Mouse (Mus musculus) limb, embryonic 14.5 days (tissue): ENCODE measurements at regions not wholly inside any gene's neighbourhood (a gene's known extent, or its start where the extent isn't known, plus 50 kb on each side); places are given as distances from the start of the nearest gene placed in this dataset.

Experiments used
- ATAC-seq: fragments of 200-750 bp; cut with Nextera tagmentation; 2 replicates; pipeline ENCODE4 v1.8.0; 2017; ENCODE audit warnings: low read depth, moderate number of reproducible peaks, moderate TSS enrichment; ENCODE audit not compliant: low FRiP score
- DNase-seq: peaks from one replicate; pipeline ENCODE4 v3.0.0-alpha.2; 2015; ENCODE audit warnings: low spot score
- H3K27ac ChIP-seq: fragments of 300-500 bp; sonication (generic); replicated peaks from 2 replicates; pipeline ENCODE4 v1.5.1; 2014; ENCODE audit warnings: low read depth, mild to moderate bottlenecking, low read length, moderate library complexity, mixed read lengths
- H3K27me3 ChIP-seq: fragments of 300-500 bp; sonication (generic); 2 replicates; pipeline ENCODE4 v1.6.1; 2014; ENCODE audit warnings: low read length, mixed read lengths; ENCODE audit not compliant: control insufficient read depth, insufficient read depth
- H3K36me3 ChIP-seq: fragments of 300-500 bp; sonication (generic); 2 replicates; pipeline ENCODE4 v1.6.1; 2014; ENCODE audit warnings: mild to moderate bottlenecking, low read length, moderate library complexity, mixed read lengths; ENCODE audit not compliant: control insufficient read depth, insufficient read depth
- H3K4me1 ChIP-seq: fragments of 300-500 bp; sonication (generic); 2 replicates; pipeline ENCODE4 v1.6.1; 2014; ENCODE audit warnings: antibody characterized with exemption, low read length, mixed read lengths; ENCODE audit not compliant: control insufficient read depth, insufficient read depth
- H3K4me2 ChIP-seq: fragments of 300-500 bp; sonication (generic); replicated peaks from 2 replicates; pipeline ENCODE4 v1.6.1; 2014; ENCODE audit warnings: low read depth, mild to moderate bottlenecking, low read length, moderate library complexity; ENCODE audit not compliant: severe bottlenecking
- H3K4me3 ChIP-seq: fragments of 300-500 bp; sonication (generic); replicated peaks from 2 replicates; pipeline ENCODE4 v1.5.1; 2014; ENCODE audit warnings: low read length
- H3K9ac ChIP-seq: fragments of 300-500 bp; sonication (generic); 2 replicates; pipeline ENCODE4 v1.6.1; 2014; ENCODE audit warnings: mild to moderate bottlenecking, low read depth, low read length, moderate library complexity; ENCODE audit not compliant: severe bottlenecking
- H3K9me3 ChIP-seq: fragments of 300-500 bp; sonication (generic); 2 replicates; pipeline ENCODE4 v1.6.1; 2016; ENCODE audit warnings: low read length; ENCODE audit not compliant: control insufficient read depth
- POLR2A ChIP-seq: fragments of 200-500 bp; IDR thresholded peaks from 2 replicates; pipeline ENCODE4 v1.8.0; 2012; ENCODE audit warnings: inconsistent platforms, mild to moderate bottlenecking, moderate library complexity, borderline replicate concordance; ENCODE audit not compliant: insufficient read depth, insufficient read length; ENCODE audit errors: extremely low read depth
- WGBS: fragments of 180-500 bp; shearing (Covaris S2); extraction: QIAGEN DNeasy Blood & Tissue Kit; methylation state at CpG from one replicate; pipeline ENCODE4 v1.1.7; 2014; 5-methylcytosine and 5-hydroxymethylcytosine counted together

DNA sequence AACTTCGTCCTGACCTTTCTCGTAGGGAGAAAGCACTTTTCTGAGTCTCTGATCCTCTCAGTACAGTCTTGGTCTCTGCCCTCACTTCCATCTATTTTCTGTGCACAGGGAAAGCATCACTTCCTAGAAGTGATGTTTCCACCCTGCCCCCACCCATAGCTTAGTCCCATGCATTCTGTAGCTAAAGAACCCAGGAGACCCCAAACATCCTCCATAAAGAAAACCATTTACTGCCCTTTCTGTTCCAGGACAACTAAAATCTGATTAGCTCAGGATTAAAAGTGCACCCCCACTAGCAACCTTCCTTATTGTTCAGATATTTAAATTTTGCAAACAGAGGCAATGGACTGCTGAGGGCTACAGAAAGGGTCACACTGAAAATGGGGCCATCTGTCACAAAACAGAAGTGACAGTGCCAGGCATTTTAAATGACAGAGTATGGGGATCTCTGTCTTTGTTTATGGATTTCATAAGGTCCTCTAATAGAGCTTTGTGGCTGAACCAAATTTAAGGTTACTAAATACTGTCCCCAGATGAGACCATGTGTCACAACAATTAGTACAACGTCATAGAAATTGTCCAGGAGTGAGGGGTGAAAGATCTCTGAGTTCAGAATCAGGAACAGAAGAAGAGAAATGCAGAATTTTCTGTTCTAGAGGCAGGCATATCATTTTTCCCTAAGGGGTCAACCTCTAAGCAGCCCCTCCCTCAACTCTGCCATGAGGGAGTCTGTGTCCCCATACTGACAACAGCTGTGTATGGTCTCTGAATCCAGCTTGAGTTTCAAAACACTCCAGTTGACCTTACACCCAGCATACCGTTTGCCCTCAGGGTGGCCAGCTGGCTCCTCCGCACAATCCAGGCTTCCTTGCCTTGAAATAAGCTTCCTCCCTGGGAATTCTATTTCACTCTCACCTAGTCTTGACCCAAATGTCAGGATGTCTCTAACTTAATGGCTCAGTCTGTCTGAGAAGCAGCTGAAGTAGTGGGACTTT lies 87.2 kb upstream of the Cul1 start:
- Histone ChIP-seq H3K4me1 (no peaks in the 10 kb centered on the region), H3K9me3 (no peaks in the 10 kb centered on the region), H3K9ac (no peak overlapping the region), H3K36me3 (no peaks in the 10 kb centered on the region), H3K4me3 (no peak overlapping the region), H3K4me2 (no peak overlapping the region), H3K27me3 (no peaks in the 10 kb centered on the region), H3K27ac (no peak overlapping the region)
- no peak for TF ChIP-seq POLR2A
- ATAC-seq (peak; percentile 75; the same call in 1 of the 2 replicates), DNase-seq (no peak)
- 64% methylated on average over 5 of the region's 5 CpGs for WGBS

DNA sequence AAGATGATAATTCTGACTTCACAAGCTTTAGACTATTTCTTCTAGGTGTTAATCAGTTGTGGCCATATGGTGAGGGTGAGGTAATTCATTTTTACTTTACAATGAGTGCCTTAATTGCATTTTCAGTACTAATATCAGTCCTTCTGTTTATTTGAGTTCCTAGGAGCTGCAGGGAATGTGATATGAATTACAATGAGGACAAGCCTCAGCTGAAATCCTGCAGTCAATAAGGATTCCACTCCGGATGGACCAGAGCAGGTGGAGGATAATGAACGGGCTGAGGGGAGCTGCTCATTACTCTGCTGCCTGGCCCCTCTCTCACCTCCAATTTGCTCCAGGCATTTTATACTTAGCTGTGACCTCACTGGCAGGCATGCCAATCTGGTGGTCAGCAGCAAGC lies 85.7 kb upstream of the Cul1 start:
- Histone ChIP-seq H3K27me3 (no peaks in the 10 kb centered on the region), H3K27ac (no peak overlapping the region), H3K4me1 (no peaks in the 10 kb centered on the region), H3K36me3 (no peaks in the 10 kb centered on the region), H3K9ac (no peak overlapping the region), H3K9me3 (no peaks in the 10 kb centered on the region), H3K4me2 (no peak overlapping the region), H3K4me3 (no peak overlapping the region)
- DNase-seq = no peak
- ATAC-seq = no peak
- no peak for TF ChIP-seq POLR2A
- 26% methylated on average over 2 of the region's 2 CpGs for WGBS

DNA sequence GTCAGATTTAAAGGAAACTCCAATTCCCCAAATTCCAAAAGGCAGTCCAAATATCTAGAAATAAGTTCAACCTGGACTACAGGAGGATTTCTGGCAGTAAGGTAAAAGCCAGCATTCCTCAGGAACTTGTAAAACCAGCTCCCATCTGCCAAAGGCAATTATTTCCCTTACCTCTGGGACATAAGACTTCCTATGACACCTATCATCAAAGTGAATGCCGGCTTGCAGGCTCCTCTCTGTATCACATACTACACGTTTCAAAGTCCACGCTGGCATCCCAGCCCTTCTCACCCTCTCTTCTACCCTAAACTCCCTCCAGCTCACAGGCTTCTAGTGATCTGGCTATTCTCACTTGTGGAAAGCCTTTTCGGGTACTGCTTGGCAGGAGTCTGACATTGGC lies 77.5 kb upstream of the Cul1 start:
- H3K27ac ChIP-seq = no peak overlapping the region
- 38% methylated on average over 4 of the region's 4 CpGs for WGBS
- H3K9me3 ChIP-seq = no peaks in the 10 kb centered on the region
- H3K9ac ChIP-seq = no peak overlapping the region
- H3K4me2 ChIP-seq = no peak overlapping the region
- H3K36me3 ChIP-seq = no peaks in the 10 kb centered on the region
- no peak for TF ChIP-seq POLR2A
- no peak overlapping the region for H3K4me3 ChIP-seq
- DNase-seq (no peak), ATAC-seq (no peak)
- H3K27me3 ChIP-seq = no peaks in the 10 kb centered on the region
- H3K4me1 ChIP-seq = peaks cover 2% of the 10 kb centered on the region; the same call in 1 of the 2 replicates

DNA sequence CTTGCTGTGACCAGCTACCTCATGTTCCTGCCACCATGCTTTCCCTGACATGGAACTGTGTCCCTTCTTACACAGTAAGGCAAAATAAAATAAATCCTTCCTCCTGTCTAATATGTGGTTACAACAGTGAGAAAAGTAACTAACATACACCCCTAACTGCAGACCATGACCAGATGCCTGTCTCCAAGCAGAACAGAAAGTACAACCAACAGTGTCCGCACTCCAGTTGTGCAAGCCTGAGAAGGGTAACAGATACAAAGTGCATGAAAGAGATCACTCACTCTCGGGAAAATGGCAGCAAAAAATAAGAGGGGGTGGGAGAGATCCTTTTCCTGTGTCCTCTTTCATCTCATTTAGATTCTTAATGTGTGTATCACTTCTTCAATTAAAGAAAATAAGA lies 71.7 kb upstream of the Cul1 start:
- Histone ChIP-seq H3K27me3 (no peaks in the 10 kb centered on the region), H3K27ac (no peak overlapping the region), H3K4me3 (no peak overlapping the region), H3K9ac (no peak overlapping the region), H3K36me3 (no peaks in the 10 kb centered on the region), H3K4me1 (no peaks in the 10 kb centered on the region), H3K9me3 (no peaks in the 10 kb centered on the region), H3K4me2 (no peak overlapping the region)
- WGBS = 86% methylated on average over 2 of the region's 2 CpGs
- TF ChIP-seq POLR2A = no peak
- ATAC-seq (no peak), DNase-seq (no peak)

DNA sequence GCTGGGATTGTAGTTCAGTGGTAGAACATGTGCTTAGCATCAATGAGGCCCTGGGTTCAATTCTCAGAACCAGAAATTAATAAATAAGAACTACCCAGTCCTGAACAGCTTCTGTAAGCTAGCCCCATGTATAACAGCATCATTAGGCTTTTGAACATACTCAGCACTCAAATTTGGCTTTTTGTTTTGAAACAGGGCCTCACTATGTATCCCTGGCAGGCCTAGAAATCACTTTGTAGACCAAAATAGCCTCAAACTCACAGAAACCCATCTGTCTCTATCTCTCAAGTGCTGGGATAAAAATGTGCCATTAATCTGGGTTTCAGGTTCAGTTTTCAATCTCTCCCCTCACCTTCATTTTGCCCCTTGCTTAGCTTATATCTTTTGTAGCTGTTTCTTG lies 66.6 kb upstream of the Cul1 start:
- TF ChIP-seq POLR2A = no peak
- Histone ChIP-seq H3K36me3 (no peaks in the 10 kb centered on the region), H3K4me1 (peaks cover 4% of the 10 kb centered on the region; the same call in 1 of the 2 replicates), H3K9ac (no peak overlapping the region), H3K9me3 (no peaks in the 10 kb centered on the region), H3K27ac (no peak overlapping the region), H3K27me3 (no peaks in the 10 kb centered on the region), H3K4me2 (no peak overlapping the region), H3K4me3 (no peak overlapping the region)
- ATAC-seq (no peak), DNase-seq (no peak)
